Mouse (Mus musculus): ENCODE results near the gene Hnrnpul1. TPM values are rescaled to one million over a fixed set of nuclear protein-coding genes. Genes with fewer than 3 reads are reported as not detected.

Gene Hnrnpul1
- total RNA-seq, 2 experiments from 2014 or later: 66.3 to 72.8 TPM

GRCm38 (mm10) chr7:25712801-25713200, 41.8 kb downstream of the Hnrnpul1 start:
- no peak overlapping the region for H3K27ac ChIP-seq
- intact Hi-C loops (cut with DNase I): no loop called here
- no peak for DNase-seq
- TF ChIP-seq CTCF (IDR thresholded peaks at IDR 0.05): no peak
- no peak overlapping the region for H3K4me3 ChIP-seq

GRCm38 (mm10) chr7:25711731-25712197, 42.8 kb downstream of the Hnrnpul1 start:
- no peak for TF ChIP-seq CTCF (IDR thresholded peaks at IDR 0.05)
- H3K4me3 ChIP-seq: no peak overlapping the region
- peak; percentile 80 for DNase-seq
- intact Hi-C loops (cut with DNase I): no loop called here
- peak overlapping the region; percentile 84 for H3K27ac ChIP-seq

- H3K4me3 ChIP-seq: no peak overlapping the region
- intact Hi-C loops (cut with DNase I): no loop called here
- DNase-seq: peak; percentile 32
- peak overlapping the region; percentile 84 for H3K27ac ChIP-seq
- TF ChIP-seq CTCF (IDR thresholded peaks at IDR 0.05): no peak
These were observed 43.4 kb downstream of the Hnrnpul1 start for GRCm38 (mm10) chr7:25711165-25711564.

- Histone ChIP-seq H3K4me3 (peak overlapping the region; percentile 58), H3K27ac (peak overlapping the region; percentile 84)
- intact Hi-C loops (cut with DNase I): no loop called here
- peak; percentile 43 for DNase-seq
- no peak for TF ChIP-seq CTCF (IDR thresholded peaks at IDR 0.05)
These were observed 43.9 kb downstream of the Hnrnpul1 start for GRCm38 (mm10) chr7:25710519-25711130.

- DNase-seq: peak; percentile 77
- intact Hi-C loops (cut with DNase I): no loop called here
- no peak for TF ChIP-seq CTCF (IDR thresholded peaks at IDR 0.05)
- peak overlapping the region; percentile 84 for H3K27ac ChIP-seq
- peak overlapping the region; percentile 58 for H3K4me3 ChIP-seq
These were observed 44.6 kb downstream of the Hnrnpul1 start for GRCm38 (mm10) chr7:25709961-25710360.

GRCm38 (mm10) chr7:25707581-25708292, 46.8 kb downstream of the Hnrnpul1 start:
- H3K4me3 ChIP-seq: peak overlapping the region; percentile 53

GRCm38 (mm10) chr7:25706578-25707170, 47.9 kb downstream of the Hnrnpul1 start:
- DNase-seq: no peak
- no peak for TF ChIP-seq CTCF (IDR thresholded peaks at IDR 0.05)
- Histone ChIP-seq H3K4me3 (no peak overlapping the region), H3K27ac (peak overlapping the region; percentile 84)
- intact Hi-C loops (cut with DNase I): loop anchor here (2.0 kb wide), 1 partner anchor 18 kb away; no protein-coding TSS in a partner anchor

More at GRCm38 (mm10) chr7:25707581-25708292, 46.8 kb downstream of the Hnrnpul1 start:
- TF ChIP-seq CTCF (IDR thresholded peaks at IDR 0.05): no peak
- intact Hi-C loops (cut with DNase I): loop anchor here (2.0 kb wide), 1 partner anchor 19 kb away; no protein-coding TSS in a partner anchor
- DNase-seq: peak; percentile 69
- H3K27ac ChIP-seq: peak overlapping the region; percentile 84

GRCm38 (mm10) chr7:25705801-25706251, 48.7 kb downstream of the Hnrnpul1 start:
- no peak overlapping the region for H3K4me3 ChIP-seq
- intact Hi-C loops (cut with DNase I): loop anchor here (2.0 kb wide), 1 partner anchor 17 kb away; no protein-coding TSS in a partner anchor
- no peak for DNase-seq
- no peak for TF ChIP-seq CTCF (IDR thresholded peaks at IDR 0.05)
- peak overlapping the region; percentile 84 for H3K27ac ChIP-seq

- H3K27ac ChIP-seq: no peak overlapping the region
- H3K4me3 ChIP-seq: peak overlapping the region; percentile 64
- intact Hi-C loops (cut with DNase I): no loop called here
- DNase-seq: peak; percentile 44
- TF ChIP-seq CTCF (IDR thresholded peaks at IDR 0.05): no peak
These were observed 49.7 kb downstream of the Hnrnpul1 start for GRCm38 (mm10) chr7:25704716-25705364.

- H3K4me3 ChIP-seq: peak overlapping the region; percentile 17; the same call in 1 of the 2 replicates
- no peak for DNase-seq
- peak overlapping the region; percentile 13; the same call in 1 of the 2 replicates for H3K27ac ChIP-seq
- intact Hi-C loops (cut with DNase I): no loop called here
- TF ChIP-seq CTCF (IDR thresholded peaks at IDR 0.05): no peak
These were observed 50.6 kb downstream of the Hnrnpul1 start for GRCm38 (mm10) chr7:25703793-25704494.

- TF ChIP-seq CTCF (IDR thresholded peaks at IDR 0.05): peak; percentile 27; the same call in 1 of the 2 replicates
- H3K27ac ChIP-seq: no peak overlapping the region
- intact Hi-C loops (cut with DNase I): no loop called here
- DNase-seq: no peak
- H3K4me3 ChIP-seq: no peak overlapping the region
These were observed 52.2 kb downstream of the Hnrnpul1 start for GRCm38 (mm10) chr7:25702350-25702749.

- DNase-seq: no peak
- no peak overlapping the region for H3K4me3 ChIP-seq
- H3K27ac ChIP-seq: no peak overlapping the region
- TF ChIP-seq CTCF (IDR thresholded peaks at IDR 0.05): peak; percentile 30; the same call in 1 of the 2 replicates
- intact Hi-C loops (cut with DNase I): no loop called here
These were observed 53.8 kb downstream of the Hnrnpul1 start for GRCm38 (mm10) chr7:25700732-25701131.
